15 mouse cellular contexts compared by ENCODE assay signal in genomic region chr15:79818325-79818724, GRCm38 (mm10). TPM values are rescaled to one million over a fixed set of nuclear protein-coding genes. Genes with fewer than 3 reads are reported as not detected.
DNase-seq lines count a peak whose midpoint lies in the region; ATAC-seq and TF ChIP-seq lines count a peak whose summit lies in the region.
"Had no signal": no experiment of that assay in that cellular context is flagged by ENCODE, and none has a peak within 500 bp of the region (broad histone marks: within the 10 kb centered on the region; RNA-seq: fewer than 3 reads in every experiment).

No protein-coding gene starts in this region.

- DNase-seq in gastrocnemius, adult 2 months, result no peak
- no peak for DNase-seq in gastrocnemius, postnatal 4 days (ENCODE audit: low spot score in 2 of 2)
- no peak for DNase-seq in lung, embryonic 14.5 days
- no peak for DNase-seq in lung, postnatal 36 days
- DNase-seq in induced T-regulatory cell, adult 2 months (ENCODE audit: low read depth), result peak; percentile 52
- DNase-seq in adrenal gland, postnatal 25 days, result no peak
- DNase-seq: kidney, adult 11 months; right cerebral cortex, postnatal 14 days had no signal

- H3K4me3 ChIP-seq in gastrocnemius, adult 2 months, result no peak overlapping the region
- H3K4me3 ChIP-seq in lung, embryonic 14.5 days (ENCODE audit: low read depth, low read length), result no peak overlapping the region
- H3K4me3 ChIP-seq in E14TG2a.4 (replicated peaks; ENCODE audit: low read length), result no peak overlapping the region
- H3K4me3 ChIP-seq: embryonic facial prominence, embryonic 10.5 days; heart, embryonic 12.5 days had no signal

- no peaks in the 10 kb centered on the region for H3K4me1 ChIP-seq in lung, embryonic 14.5 days (ENCODE audit: insufficient read depth)
- H3K4me1 ChIP-seq in E14TG2a.4 (replicated peaks; ENCODE audit: low read depth, low read length), result peaks cover 20% of the 10 kb centered on the region

- peak; percentile 20; the same call in 1 of the 2 replicates for TF ChIP-seq CTCF in gastrocnemius, adult 2 months (IDR thresholded peaks at IDR 0.05)
- TF ChIP-seq CTCF in lung, embryonic 14.5 days (IDR thresholded peaks at IDR 0.05; ENCODE audit: low read depth), result peak; percentile 43
- TF ChIP-seq CTCF in E14TG2a.4 (conservative IDR thresholded peaks at IDR 0.05; ENCODE audit: low read length), result peak; percentile 68

- no peak overlapping the region for H3K27ac ChIP-seq in gastrocnemius, adult 2 months
- no peak overlapping the region for H3K27ac ChIP-seq in lung, embryonic 14.5 days (ENCODE audit: low read depth)
- H3K27ac ChIP-seq: embryonic facial prominence, embryonic 10.5 days had no signal

- WGBS in lung, embryonic 14.5 days, result 82% methylated on average over 4 of the region's 4 CpGs

- H3K9ac ChIP-seq in lung, embryonic 14.5 days, result no peak overlapping the region
- H3K9ac ChIP-seq: heart, embryonic 12.5 days had no signal

- peaks cover 8% of the 10 kb centered on the region for H3K36me3 ChIP-seq in lung, embryonic 14.5 days (ENCODE audit: insufficient read depth)
- H3K36me3 ChIP-seq in E14TG2a.4 (ENCODE audit: insufficient read depth, low read length), result peaks cover 13% of the 10 kb centered on the region

- intact Hi-C loops in gastrocnemius, adult 2 months (cut with DNase I), result no loop called here

- H3K9me3 ChIP-seq in lung, embryonic 14.5 days (ENCODE audit: low read depth, low read length), result no peaks in the 10 kb centered on the region
- peaks cover 6% of the 10 kb centered on the region; the same call in 1 of the 2 replicates for H3K9me3 ChIP-seq in E14TG2a.4 (ENCODE audit: low read length)

- H3K4me2 ChIP-seq in lung, embryonic 14.5 days, result no peak overlapping the region
- H3K4me2 ChIP-seq: heart, embryonic 12.5 days had no signal

- H3K27me3 ChIP-seq in lung, embryonic 14.5 days (ENCODE audit: insufficient read depth, low read length), result no peaks in the 10 kb centered on the region
- peaks cover 37% of the 10 kb centered on the region for H3K27me3 ChIP-seq in E14TG2a.4 (ENCODE audit: insufficient read depth, low read length)

- ATAC-seq in lung, embryonic 14.5 days (ENCODE audit: insufficient read depth), result no peak
- no peak for ATAC-seq in erythroid progenitor cell, adult 5-6 weeks (replicated peaks; ENCODE audit: low FRiP score, poor library complexity, severe bottlenecking)

RNA-seq across cellular contexts. Expression of gene Nptxr, which starts 13.8 kb away (rescaled TPM):
- 1 to 10 TPM in 1 of 2 experiments, under 1 TPM in 1; 0.46 to 1.0 TPM for total RNA-seq in gastrocnemius, adult 2 months (2021)
- total RNA-seq in gastrocnemius, postnatal 4 days (2021), result 1 to 10 TPM; 7.7 to 8.2 TPM
- 1.7 and 2.0 TPM in 2 replicates for polyA plus RNA-seq in lung, embryonic 14.5 days (2014; fragmentation: Nextera tagmentation; extraction: Ambion mirVana)
- total RNA-seq in adrenal gland, postnatal 25 days (2021), result 4.6 and 6.8 TPM in 2 replicates
- total RNA-seq in erythroid progenitor cell, adult 5-6 weeks (2015; ENCODE audit: low replicate concordance), result not detected in 2 replicates
- total RNA-seq in erythroid progenitor cell, adult 5-6 weeks (2017; ENCODE audit: low replicate concordance), result 0.53 TPM in 1 of 2 replicates, not detected in the other

RNA-seq across cellular contexts. Expression of gene Npcd, which starts 15.7 kb away (rescaled TPM):
- total RNA-seq in gastrocnemius, adult 2 months (2021), result under 1 TPM; 0.22 to 0.38 TPM
- total RNA-seq in gastrocnemius, postnatal 4 days (2021), result 1 to 10 TPM; 1.3 to 1.5 TPM
- not detected in 2 replicates for polyA plus RNA-seq in lung, embryonic 14.5 days (2014; fragmentation: Nextera tagmentation; extraction: Ambion mirVana)
- 1.7 and 2.6 TPM in 2 replicates for total RNA-seq in adrenal gland, postnatal 25 days (2021)
- not detected in 2 replicates for total RNA-seq in erythroid progenitor cell, adult 5-6 weeks (2015; ENCODE audit: low replicate concordance)
- total RNA-seq in erythroid progenitor cell, adult 5-6 weeks (2017; ENCODE audit: low replicate concordance), result not detected in 2 replicates
- total RNA-seq: hematopoietic stem cell, adult 5-6 weeks; megakaryocyte, adult 5-6 weeks had no signal
- polyA plus RNA-seq: embryonic facial prominence, embryonic 10.5 days; heart, embryonic 12.5 days; liver, embryonic 16.5 days had no signal

RNA-seq across cellular contexts. Expression of gene Cbx6, which starts 16.2 kb away (rescaled TPM):
- total RNA-seq in gastrocnemius, adult 2 months (2021), result 10 to 100 TPM in 1 of 2 experiments, 1 to 10 TPM in 1; 8.4 to 12.6 TPM
- total RNA-seq in gastrocnemius, postnatal 4 days (2021), result 10 to 100 TPM; 58.9 to 59.7 TPM
- polyA plus RNA-seq in lung, embryonic 14.5 days (2014; fragmentation: Nextera tagmentation; extraction: Ambion mirVana), result 43.1 and 47.1 TPM in 2 replicates
- total RNA-seq in adrenal gland, postnatal 25 days (2021), result 55.3 and 73.0 TPM in 2 replicates
- 13.8 and 20.2 TPM in 2 replicates for total RNA-seq in erythroid progenitor cell, adult 5-6 weeks (2015; ENCODE audit: low replicate concordance)
- total RNA-seq in erythroid progenitor cell, adult 5-6 weeks (2017; ENCODE audit: low replicate concordance), result 21.8 and 38.9 TPM in 2 replicates

RNA-seq across cellular contexts. Expression of gene Dnal4, which starts 40.7 kb away (rescaled TPM):
- 1 to 10 TPM; 4.2 to 6.2 TPM for total RNA-seq in gastrocnemius, adult 2 months (2021)
- 10 to 100 TPM; 19.0 to 19.2 TPM for total RNA-seq in gastrocnemius, postnatal 4 days (2021)
- polyA plus RNA-seq in lung, embryonic 14.5 days (2014; fragmentation: Nextera tagmentation; extraction: Ambion mirVana), result 61.0 and 63.8 TPM in 2 replicates
- total RNA-seq in adrenal gland, postnatal 25 days (2021), result 17.7 and 23.1 TPM in 2 replicates
- total RNA-seq in erythroid progenitor cell, adult 5-6 weeks (2015; ENCODE audit: low replicate concordance), result 1.8 TPM in 1 of 2 replicates, not detected in the other
- 0.30 and 1.7 TPM in 2 replicates for total RNA-seq in erythroid progenitor cell, adult 5-6 weeks (2017; ENCODE audit: low replicate concordance)
